Mouse (Mus musculus) frontal cortex, postnatal 25 days (tissue): ENCODE measurements around the gene Phgdh.
"Not testable (repeated sequence)": the region's sequence is repeated elsewhere in the genome, so short reads cannot be mapped to it uniquely, and the experiment has no call there.

Experiments used
- DNase-seq, 2 experiments: peaks; one replicate each; pipeline ENCODE4 v3.0.0; 2022; ENCODE audit warnings: low spot score in 2 of 2

Phgdh gene

DNA sequence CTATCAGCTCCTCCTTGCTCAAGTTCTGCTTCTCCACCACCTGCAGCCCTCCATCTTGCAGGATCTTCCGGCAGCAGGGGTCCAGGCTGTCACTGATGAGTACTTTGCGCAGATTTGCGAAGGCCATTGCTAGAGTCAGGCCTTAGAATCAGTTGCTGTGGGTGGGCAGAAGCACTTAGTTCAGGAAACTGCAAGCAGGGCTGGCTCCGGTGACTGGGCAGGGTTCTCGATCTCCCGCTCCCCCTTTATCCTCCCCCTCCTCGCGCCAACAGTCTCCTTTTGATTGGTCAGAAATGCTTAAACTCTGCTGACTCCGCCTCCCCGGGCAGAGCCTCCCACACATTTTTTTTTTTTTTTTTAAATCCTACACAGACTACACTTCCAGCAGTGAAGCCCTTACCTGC is at the start of gene Phgdh:
Gene Phgdh (minus strand): TSS at position 285 of the 404 bp plus-strand sequence.
- DNase-seq = not testable (repeated sequence)

DNA sequence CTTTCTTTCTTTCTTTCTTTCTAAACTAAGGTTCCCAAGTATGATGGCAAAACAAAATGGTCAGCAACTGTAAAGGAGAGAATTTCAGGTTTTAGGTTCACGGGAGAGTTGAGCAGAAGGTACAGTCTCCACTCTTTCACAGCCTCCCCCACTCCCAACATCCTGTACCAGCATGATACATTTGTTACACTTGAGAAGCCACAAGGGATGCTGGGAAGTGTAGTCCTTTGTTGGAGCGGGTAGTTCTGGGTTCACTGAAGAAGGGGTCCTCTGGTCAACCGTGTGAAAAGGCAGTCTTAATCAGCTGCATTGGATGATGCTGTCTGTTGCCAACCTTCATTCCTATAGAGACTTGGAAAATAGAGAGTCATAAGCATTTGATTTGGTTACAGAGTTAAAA is 49.5 kb upstream of the Phgdh start:
- DNase-seq = no peak

DNA sequence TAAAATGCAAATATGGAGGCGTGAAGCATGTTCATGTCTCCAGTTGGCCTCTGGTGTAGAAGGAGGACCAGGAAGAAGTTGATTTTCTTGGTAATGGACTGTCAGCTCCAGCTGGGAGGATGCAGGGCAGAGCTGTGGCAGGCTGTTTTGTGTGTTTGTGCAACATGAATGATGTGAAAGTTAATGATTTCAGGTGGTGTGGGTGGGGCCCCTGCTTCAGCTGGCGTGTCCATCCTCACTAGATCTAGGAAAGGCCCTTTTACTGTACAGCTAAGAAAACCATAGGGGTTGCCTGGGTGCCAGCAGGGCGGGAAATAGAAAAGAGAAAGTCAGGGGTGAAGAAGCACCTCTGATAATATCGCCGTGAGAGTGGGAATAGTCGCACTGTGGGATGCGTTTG is 48.0 kb upstream of the Phgdh start:
- DNase-seq = no peak

DNA sequence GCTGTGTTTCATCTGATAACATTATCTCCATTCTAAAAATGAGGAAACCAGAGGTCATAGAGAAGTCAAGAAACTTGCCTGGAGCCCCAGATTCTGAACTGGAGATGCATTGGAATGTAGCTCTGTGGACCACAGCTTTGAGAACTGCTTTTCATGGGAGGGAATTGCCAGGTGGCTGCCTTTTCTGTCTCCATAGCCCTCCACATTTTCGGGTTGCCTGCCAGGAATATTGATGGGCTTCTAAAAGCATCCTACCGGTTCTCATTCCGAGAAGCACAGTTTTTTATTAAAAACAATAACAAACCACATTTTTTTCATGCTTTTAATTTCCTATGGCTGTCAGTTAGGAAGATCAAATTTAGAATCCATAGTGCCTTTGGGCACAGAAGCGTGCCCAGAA is 47.3 kb upstream of the Phgdh start:
- no peak for DNase-seq

GRCm38 (mm10) chr3:98383024-98383790 is 43.4 kb upstream of the Phgdh start:
- DNase-seq = no peak

GRCm38 (mm10) chr3:98382246-98382939 is 42.6 kb upstream of the Phgdh start, which contains the start of gene Zfp697:
Zfp697 (plus strand) TSS chr3:98382461.
- peak; percentile 48 to 76 for DNase-seq

DNA sequence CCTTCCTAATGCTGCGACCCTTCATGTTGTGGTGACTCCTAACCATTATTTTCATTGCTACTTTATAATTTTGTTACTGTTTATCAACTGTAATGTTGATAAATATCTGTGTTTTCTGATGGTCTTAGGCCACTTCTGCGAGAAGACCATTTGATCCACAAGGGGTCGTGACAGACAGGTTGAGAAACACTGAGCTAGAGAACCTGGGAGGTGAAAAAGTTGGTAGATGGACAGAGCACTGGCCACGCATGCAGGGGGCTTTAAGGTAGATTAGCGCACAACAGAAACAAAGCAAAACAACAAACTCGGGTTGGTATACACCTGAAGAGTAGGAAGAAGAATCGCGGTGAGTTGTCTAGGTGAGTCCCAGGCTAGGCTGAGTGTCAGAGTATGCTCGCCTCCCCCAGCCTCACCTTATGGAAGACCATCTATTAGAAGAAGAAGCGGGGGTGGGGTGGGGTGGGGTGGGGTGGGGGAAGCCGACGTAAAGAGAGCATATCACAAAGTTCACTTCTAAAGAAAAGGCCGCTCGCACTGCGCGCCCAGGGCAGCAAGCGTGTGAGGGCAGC is 42.0 kb upstream of the Phgdh start:
- no peak for DNase-seq

DNA sequence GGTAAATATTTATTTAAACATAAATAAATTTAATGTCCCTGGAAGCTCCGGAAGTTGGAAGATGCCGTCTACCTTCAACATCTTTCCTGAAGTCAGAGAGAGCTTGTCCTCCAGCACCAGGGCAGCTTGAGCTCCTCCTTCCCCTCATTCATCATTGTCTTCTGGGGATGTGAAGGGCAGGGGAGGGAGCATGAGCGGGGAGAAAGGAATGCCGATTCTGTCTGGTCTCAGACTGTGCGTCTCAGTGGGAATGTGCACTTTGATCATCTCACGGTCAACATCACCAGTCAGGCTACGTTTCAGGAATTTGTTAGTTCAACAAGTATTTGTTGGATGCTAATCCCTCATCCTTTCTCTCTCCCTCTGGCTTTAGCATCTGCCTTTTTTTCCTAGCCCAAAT is 39.4 kb upstream of the Phgdh start:
- no peak for DNase-seq

GRCm38 (mm10) chr3:98378267-98378666 is 38.5 kb upstream of the Phgdh start:
- no peak for DNase-seq

DNA sequence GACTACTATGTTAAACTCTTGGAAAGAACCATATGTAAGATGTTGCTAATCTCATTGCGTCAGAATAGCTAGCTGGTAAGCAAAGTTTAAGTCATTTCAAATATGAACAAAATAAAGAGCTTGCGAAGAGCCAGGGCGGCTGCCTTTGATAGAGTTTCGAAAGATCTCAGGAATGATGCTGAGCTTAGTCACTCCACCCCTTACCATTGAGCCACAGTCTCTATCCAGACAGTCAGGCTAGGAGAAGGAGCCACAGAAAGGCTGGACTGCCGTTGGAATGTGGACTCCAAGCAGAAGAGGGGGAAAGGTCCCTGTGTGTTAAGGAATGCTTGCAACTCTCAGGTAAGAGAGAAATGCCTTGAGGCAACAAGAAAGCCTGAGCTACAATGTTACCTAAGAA is 35.2 kb upstream of the Phgdh start:
- DNase-seq = no peak

DNA sequence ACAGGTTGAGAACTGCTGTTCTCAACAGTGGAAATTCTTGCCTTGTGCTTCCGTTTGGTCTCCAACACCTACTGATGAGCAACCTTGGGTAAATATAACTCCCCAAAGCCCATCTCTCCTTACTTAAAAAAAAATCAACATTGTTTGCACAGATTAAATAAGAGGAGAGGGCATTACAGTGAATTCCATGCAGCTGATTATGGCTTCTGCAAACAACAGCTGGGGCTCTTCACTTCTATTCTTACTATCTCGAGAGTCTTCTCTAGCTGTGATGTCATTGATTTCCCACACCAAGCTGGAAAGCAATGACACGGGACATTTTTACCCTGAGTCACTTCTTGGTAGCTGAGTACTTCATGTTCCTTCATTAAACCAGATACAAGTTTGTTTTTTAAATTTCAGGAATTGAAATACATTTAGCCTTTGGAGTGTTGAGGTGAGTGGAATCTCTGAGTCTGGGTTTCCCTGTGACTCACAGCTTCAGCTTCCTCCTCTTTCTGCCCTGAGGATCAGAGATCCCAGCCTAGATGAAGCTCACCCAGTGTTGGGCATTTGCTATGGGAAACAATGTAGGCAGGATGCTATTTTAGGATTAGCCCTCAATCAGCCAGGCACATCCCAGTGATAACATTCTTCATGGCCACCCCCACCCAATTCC is 34.4 kb upstream of the Phgdh start:
- no peak for DNase-seq

- DNase-seq = no peak
Measured at GRCm38 (mm10) chr3:98368776-98369175, 29.0 kb upstream of the Phgdh start.

GRCm38 (mm10) chr3:98368283-98368682 is 28.5 kb upstream of the Phgdh start:
- no peak for DNase-seq

- DNase-seq = no peak
Measured at GRCm38 (mm10) chr3:98366823-98367222, 27.0 kb upstream of the Phgdh start.

DNA sequence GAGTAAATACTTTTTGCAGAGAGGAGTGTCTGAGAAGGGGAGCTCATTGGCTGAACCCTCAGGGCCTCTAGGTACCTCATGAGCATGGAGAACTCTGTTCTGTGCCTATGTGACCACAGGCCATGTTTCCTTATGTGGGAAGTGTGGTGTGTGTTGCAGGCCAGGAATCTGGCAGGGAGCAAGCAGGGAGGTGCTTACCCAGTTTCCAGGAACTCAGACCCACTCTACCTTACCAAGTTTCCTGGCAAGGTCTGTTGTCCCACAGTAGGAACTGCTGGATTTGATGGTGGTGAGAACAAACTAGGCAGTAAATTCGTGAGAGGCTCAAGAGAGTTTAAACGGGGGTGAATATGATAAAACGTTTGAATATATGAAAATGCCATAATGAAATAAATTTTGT is 26.3 kb upstream of the Phgdh start:
- no peak for DNase-seq

DNA sequence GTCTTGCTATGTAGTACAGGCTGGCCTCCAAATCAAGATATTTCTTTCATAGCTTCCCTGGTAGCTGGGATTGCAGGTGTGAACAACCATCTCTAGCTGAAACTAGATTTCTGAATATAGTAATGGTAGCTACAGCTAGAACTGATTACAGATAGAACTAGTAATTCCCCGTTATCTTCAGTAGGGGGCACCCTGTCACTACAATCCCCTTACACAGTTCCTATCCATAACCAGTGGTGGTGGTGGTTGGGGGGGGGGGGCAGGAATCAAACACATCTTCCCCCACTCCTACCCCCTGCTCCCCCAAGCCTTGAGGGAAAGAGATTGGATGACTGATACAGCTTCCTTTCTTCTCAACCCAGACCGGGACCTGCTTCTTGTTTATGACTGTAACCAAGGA is 23.0 kb upstream of the Phgdh start:
- no peak for DNase-seq

GRCm38 (mm10) chr3:98356632-98357370 is 17.0 kb upstream of the Phgdh start:
- DNase-seq = no peak

DNA sequence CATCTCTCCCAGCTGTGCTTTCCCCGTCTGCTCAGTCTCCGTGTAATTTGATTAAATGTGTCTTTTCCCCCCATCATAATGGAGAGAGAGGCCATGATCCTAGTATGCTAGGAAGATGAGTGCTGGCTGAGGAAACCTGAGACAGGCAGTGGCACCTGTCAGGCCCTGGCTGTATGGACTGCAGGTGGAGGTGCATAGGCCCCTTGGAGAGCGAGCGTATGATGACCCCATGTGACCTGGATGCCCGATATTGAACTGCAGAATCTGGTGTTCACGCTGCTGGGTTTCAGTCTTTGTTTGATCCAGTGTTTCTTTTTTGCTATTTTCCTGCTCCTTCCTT is 16.2 kb upstream of the Phgdh start:
- no peak for DNase-seq

- DNase-seq = no peak
Measured at GRCm38 (mm10) chr3:98355344-98356025, 15.7 kb upstream of the Phgdh start.

DNA sequence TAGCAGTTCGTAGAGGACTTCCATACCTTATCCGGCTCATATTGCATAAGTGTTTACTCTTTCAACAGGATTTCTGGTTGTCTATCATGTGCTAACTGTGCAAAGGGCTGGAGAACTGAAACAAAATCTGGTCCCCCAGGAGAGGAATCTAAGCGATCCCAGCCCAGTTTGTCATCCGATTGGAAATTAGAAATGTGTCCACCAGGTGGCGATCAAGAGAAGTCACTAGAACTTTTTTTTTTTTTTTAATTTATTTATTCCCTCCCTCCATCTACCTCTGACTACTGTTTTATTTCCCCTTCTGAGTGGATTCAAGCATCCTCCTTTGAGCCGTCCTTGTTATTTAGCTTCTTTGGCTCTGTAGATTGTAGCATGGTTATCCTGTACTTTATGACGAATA is 14.1 kb upstream of the Phgdh start:
- DNase-seq = peak; percentile 49 to 64

GRCm38 (mm10) chr3:98348705-98349104 is 8.9 kb upstream of the Phgdh start:
- no peak for DNase-seq
